Mouse (Mus musculus) neural tube, embryonic 13.5 days (tissue): ENCODE measurements at regions not wholly inside any gene's neighbourhood (a gene's known extent, or its start where the extent isn't known, plus 50 kb on each side); places are given as distances from the start of the nearest gene placed in this dataset.

ENCODE experiments used
- ATAC-seq: fragments of 200-750 bp; cut with Nextera tagmentation; 2 replicates; pipeline ENCODE4 v1.8.0; 2017; ENCODE audit warnings: low read depth, mild to moderate bottlenecking, moderate TSS enrichment, moderate library complexity
- H3K27ac ChIP-seq: fragments of 300-500 bp; sonication (generic); replicated peaks from 2 replicates; pipeline ENCODE4 v1.5.1; 2015; ENCODE audit warnings: moderate library complexity, mild to moderate bottlenecking, inconsistent platforms
- H3K27me3 ChIP-seq: fragments of 300-500 bp; sonication (generic); 2 replicates; pipeline ENCODE4 v1.6.1; 2015; ENCODE audit warnings: mild to moderate bottlenecking, inconsistent platforms
- H3K36me3 ChIP-seq: fragments of 300-500 bp; sonication (generic); 2 replicates; pipeline ENCODE4 v1.6.1; 2015; ENCODE audit warnings: mild to moderate bottlenecking, inconsistent platforms
- H3K4me1 ChIP-seq: fragments of 300-500 bp; sonication (generic); replicated peaks from 2 replicates; pipeline ENCODE4 v1.6.1; 2015; ENCODE audit warnings: inconsistent platforms
- H3K4me2 ChIP-seq: fragments of 300-500 bp; sonication (generic); 2 replicates; pipeline ENCODE4 v1.6.1; 2015; ENCODE audit warnings: inconsistent platforms, mild to moderate bottlenecking, moderate library complexity
- H3K4me3 ChIP-seq: fragments of 300-500 bp; sonication (generic); 2 replicates; pipeline ENCODE4 v1.5.1; 2015; ENCODE audit warnings: mild to moderate bottlenecking, inconsistent platforms
- H3K9ac ChIP-seq: fragments of 300-500 bp; sonication (generic); 2 replicates; pipeline ENCODE4 v1.6.1; 2015; ENCODE audit warnings: moderate library complexity, mild to moderate bottlenecking, inconsistent platforms
- H3K9me3 ChIP-seq: fragments of 300-500 bp; sonication (generic); 2 replicates; pipeline ENCODE4 v1.6.1; 2016; ENCODE audit warnings: inconsistent platforms
- WGBS: fragments of 180-500 bp; shearing (Covaris S2); methylation state at CpG from one replicate; pipeline ENCODE4 v1.1.7; 2015; 5-methylcytosine and 5-hydroxymethylcytosine counted together

- no peak overlapping the region for H3K4me3 ChIP-seq
- H3K4me1 ChIP-seq: peaks cover 23% of the 10 kb centered on the region
- peak; percentile 59; the same call in 1 of the 2 replicates for ATAC-seq
- H3K9me3 ChIP-seq: no peaks in the 10 kb centered on the region
- H3K9ac ChIP-seq: no peak overlapping the region
- WGBS: 24% methylated on average over 12 of the region's 12 CpGs
- no peaks in the 10 kb centered on the region for H3K36me3 ChIP-seq
- H3K27me3 ChIP-seq: no peaks in the 10 kb centered on the region
- no peak overlapping the region for H3K4me2 ChIP-seq
- H3K27ac ChIP-seq: 0 out of 2 replicates have a peak overlapping the region, but pooled peaks have one; percentile 1
These were observed 280.7 kb upstream of the Sall1 start for GRCm38 (mm10) chr8:89324462-89325247.

GRCm38 (mm10) chr8:89317514-89318289 is 273.7 kb upstream of the Sall1 start:
- Histone ChIP-seq H3K4me2 (peak overlapping the region; percentile 47), H3K9ac (peak overlapping the region; percentile 22; the same call in 1 of the 2 replicates), H3K4me1 (peaks cover 27% of the 10 kb centered on the region), H3K27ac (peak overlapping the region; percentile 53; the same call in 1 of the 2 replicates), H3K9me3 (no peaks in the 10 kb centered on the region), H3K4me3 (peak overlapping the region; percentile 20), H3K36me3 (no peaks in the 10 kb centered on the region), H3K27me3 (no peaks in the 10 kb centered on the region)
- 17% methylated on average over 18 of the region's 18 CpGs for WGBS
- ATAC-seq: no peak

GRCm38 (mm10) chr8:89316566-89317175 is 272.7 kb upstream of the Sall1 start:
- Histone ChIP-seq H3K9ac (no peak overlapping the region), H3K36me3 (no peaks in the 10 kb centered on the region), H3K4me2 (no peak overlapping the region), H3K9me3 (no peaks in the 10 kb centered on the region), H3K4me3 (no peak overlapping the region), H3K27ac (no peak overlapping the region), H3K4me1 (peaks cover 27% of the 10 kb centered on the region), H3K27me3 (no peaks in the 10 kb centered on the region)
- ATAC-seq: no peak
- 31% methylated on average over 12 of the region's 12 CpGs for WGBS

GRCm38 (mm10) chr8:89314907-89315306 is 270.9 kb upstream of the Sall1 start:
- no peak for ATAC-seq

GRCm38 (mm10) chr8:89310696-89311214 is 266.8 kb upstream of the Sall1 start:
- Histone ChIP-seq H3K36me3 (no peaks in the 10 kb centered on the region), H3K27me3 (no peaks in the 10 kb centered on the region), H3K4me1 (peaks cover 44% of the 10 kb centered on the region), H3K9ac (no peak overlapping the region), H3K9me3 (no peaks in the 10 kb centered on the region), H3K4me3 (no peak overlapping the region), H3K4me2 (no peak overlapping the region), H3K27ac (peak overlapping the region; percentile 15; the same call in 1 of the 2 replicates)
- ATAC-seq: peak; percentile 64; the same call in 1 of the 2 replicates
- whole genome bisulfite sequencing: 12% methylated on average over 5 of the region's 5 CpGs

More at GRCm38 (mm10) chr8:89314907-89315306, 270.9 kb upstream of the Sall1 start:
- Histone ChIP-seq H3K4me1 (peaks cover 34% of the 10 kb centered on the region), H3K27me3 (no peaks in the 10 kb centered on the region), H3K4me3 (no peak overlapping the region), H3K36me3 (no peaks in the 10 kb centered on the region), H3K27ac (no peak overlapping the region), H3K9ac (no peak overlapping the region), H3K9me3 (no peaks in the 10 kb centered on the region), H3K4me2 (no peak overlapping the region)
- WGBS: 56% methylated on average over 3 of the region's 3 CpGs

GRCm38 (mm10) chr8:89309591-89309990 is 265.6 kb upstream of the Sall1 start:
- H3K4me3 ChIP-seq: no peak overlapping the region
- no peak for ATAC-seq
- H3K36me3 ChIP-seq: no peaks in the 10 kb centered on the region
- no peaks in the 10 kb centered on the region for H3K9me3 ChIP-seq
- no peaks in the 10 kb centered on the region for H3K27me3 ChIP-seq
- H3K4me2 ChIP-seq: 0 out of 2 replicates have a peak overlapping the region, but pooled peaks have one; percentile 13
- peak overlapping the region; percentile 74 for H3K27ac ChIP-seq
- H3K9ac ChIP-seq: no peak overlapping the region
- 4% methylated on average over 4 of the region's 4 CpGs for WGBS
- H3K4me1 ChIP-seq: peaks cover 39% of the 10 kb centered on the region

- Histone ChIP-seq H3K4me3 (no peak overlapping the region), H3K9me3 (no peaks in the 10 kb centered on the region), H3K36me3 (no peaks in the 10 kb centered on the region), H3K9ac (no peak overlapping the region), H3K27me3 (no peaks in the 10 kb centered on the region), H3K4me1 (peaks cover 38% of the 10 kb centered on the region), H3K27ac (peak overlapping the region; percentile 74), H3K4me2 (0 out of 2 replicates have a peak overlapping the region, but pooled peaks have one; percentile 6)
- ATAC-seq: 0 out of 2 replicates have a peak, but pooled peaks have one; percentile 62
- WGBS: 9% methylated on average over 5 of the region's 5 CpGs
These were observed 265.0 kb upstream of the Sall1 start for GRCm38 (mm10) chr8:89308950-89309349.

- ATAC-seq: peak; percentile 48; the same call in 1 of the 2 replicates
- WGBS: 19% methylated on average over 8 of the region's 8 CpGs
- Histone ChIP-seq H3K9me3 (no peaks in the 10 kb centered on the region), H3K27me3 (no peaks in the 10 kb centered on the region), H3K9ac (no peak overlapping the region), H3K36me3 (no peaks in the 10 kb centered on the region), H3K27ac (peak overlapping the region; percentile 74), H3K4me2 (peak overlapping the region; percentile 32; the same call in 1 of the 2 replicates), H3K4me1 (peaks cover 38% of the 10 kb centered on the region), H3K4me3 (no peak overlapping the region)
These were observed 264.6 kb upstream of the Sall1 start for GRCm38 (mm10) chr8:89308532-89308931.

- ATAC-seq: peak; percentile 62; the same call in 1 of the 2 replicates
- 10% methylated on average over 10 of the region's 10 CpGs for WGBS
- Histone ChIP-seq H3K4me2 (peak overlapping the region; percentile 32), H3K9me3 (no peaks in the 10 kb centered on the region), H3K27me3 (no peaks in the 10 kb centered on the region), H3K36me3 (no peaks in the 10 kb centered on the region), H3K27ac (peak overlapping the region; percentile 74), H3K9ac (0 out of 2 replicates have a peak overlapping the region, but pooled peaks have one; percentile 6), H3K4me3 (no peak overlapping the region), H3K4me1 (peaks cover 38% of the 10 kb centered on the region)
These were observed 263.6 kb upstream of the Sall1 start for GRCm38 (mm10) chr8:89307601-89308000.

GRCm38 (mm10) chr8:89307085-89307484 is 263.1 kb upstream of the Sall1 start:
- Histone ChIP-seq H3K27me3 (no peaks in the 10 kb centered on the region), H3K4me3 (no peak overlapping the region), H3K9me3 (no peaks in the 10 kb centered on the region), H3K4me1 (peaks cover 38% of the 10 kb centered on the region), H3K9ac (no peak overlapping the region), H3K4me2 (no peak overlapping the region), H3K27ac (peak overlapping the region; percentile 74), H3K36me3 (no peaks in the 10 kb centered on the region)
- ATAC-seq: no peak
- 59% methylated on average over 4 of the region's 4 CpGs for WGBS

GRCm38 (mm10) chr8:89304116-89304515 is 260.2 kb upstream of the Sall1 start:
- Histone ChIP-seq H3K36me3 (no peaks in the 10 kb centered on the region), H3K4me1 (peaks cover 23% of the 10 kb centered on the region), H3K27me3 (no peaks in the 10 kb centered on the region), H3K27ac (no peak overlapping the region), H3K4me3 (no peak overlapping the region), H3K4me2 (no peak overlapping the region), H3K9ac (no peak overlapping the region), H3K9me3 (no peaks in the 10 kb centered on the region)
- 63% methylated on average over 10 of the region's 10 CpGs for WGBS
- ATAC-seq: no peak
